Mouse (Mus musculus) thymus, postnatal 10 days (tissue): ENCODE measurements at regions not wholly inside any gene's neighbourhood (a gene's known extent, or its start where the extent isn't known, plus 50 kb on each side); places are given as distances from the start of the nearest gene placed in this dataset.

ENCODE experiments used
- DNase-seq, 2 experiments: peaks; one replicate each; pipeline ENCODE4 v3.0.0; 2021; ENCODE audit warnings: low spot score in 2 of 2

GRCm38 (mm10) chr15:96880066-96880465, 175.7 kb downstream of the Slc38a4 start:
- no peak for DNase-seq

GRCm38 (mm10) chr15:96878796-96879195, 177.0 kb downstream of the Slc38a4 start:
- no peak for DNase-seq

- DNase-seq: no peak
Measured at GRCm38 (mm10) chr15:96877931-96878330, 177.8 kb downstream of the Slc38a4 start.

GRCm38 (mm10) chr15:96877271-96877670, 177.7 kb upstream of the Slc38a2 start:
- no peak for DNase-seq

- DNase-seq: no peak
Measured at GRCm38 (mm10) chr15:96874145-96874544, 174.6 kb upstream of the Slc38a2 start.

- DNase-seq: no peak
Measured at GRCm38 (mm10) chr15:96873562-96873961, 174.0 kb upstream of the Slc38a2 start.

- DNase-seq: no peak
Measured at GRCm38 (mm10) chr15:96873126-96873525, 173.6 kb upstream of the Slc38a2 start.

- no peak for DNase-seq
Measured at GRCm38 (mm10) chr15:96867701-96868100, 168.2 kb upstream of the Slc38a2 start.

GRCm38 (mm10) chr15:96865932-96866331, 166.4 kb upstream of the Slc38a2 start:
- DNase-seq: no peak

GRCm38 (mm10) chr15:96857709-96858108, 158.2 kb upstream of the Slc38a2 start:
- no peak for DNase-seq

- no peak for DNase-seq
Measured at GRCm38 (mm10) chr15:96851970-96852768, 152.6 kb upstream of the Slc38a2 start.

- DNase-seq: peak; percentile 8 to 57
Measured at GRCm38 (mm10) chr15:96848150-96848549, 148.6 kb upstream of the Slc38a2 start.

- DNase-seq: no peak
Measured at GRCm38 (mm10) chr15:96845221-96845620, 145.7 kb upstream of the Slc38a2 start.

- no peak for DNase-seq
Measured at GRCm38 (mm10) chr15:96844290-96844689, 144.8 kb upstream of the Slc38a2 start.

GRCm38 (mm10) chr15:96843589-96843988, 144.1 kb upstream of the Slc38a2 start:
- DNase-seq: no peak

GRCm38 (mm10) chr15:96842881-96843280, 143.4 kb upstream of the Slc38a2 start:
- no peak for DNase-seq

GRCm38 (mm10) chr15:96836670-96837069, 137.1 kb upstream of the Slc38a2 start:
- DNase-seq: no peak

- DNase-seq: no peak
Measured at GRCm38 (mm10) chr15:96834862-96835261, 135.3 kb upstream of the Slc38a2 start.

- DNase-seq: no peak
Measured at GRCm38 (mm10) chr15:96834162-96834843, 134.8 kb upstream of the Slc38a2 start.

GRCm38 (mm10) chr15:96832389-96832788, 132.9 kb upstream of the Slc38a2 start:
- no peak for DNase-seq

- no peak for DNase-seq
Measured at GRCm38 (mm10) chr15:96831256-96831655, 131.7 kb upstream of the Slc38a2 start.

- DNase-seq: no peak
Measured at GRCm38 (mm10) chr15:96830578-96830977, 131.0 kb upstream of the Slc38a2 start.

GRCm38 (mm10) chr15:96829941-96830340, 130.4 kb upstream of the Slc38a2 start:
- no peak for DNase-seq
